Mouse (Mus musculus): ENCODE results near the gene Jmjd6. TPM values are rescaled to one million over a fixed set of nuclear protein-coding genes. Genes with fewer than 3 reads are reported as not detected.

Jmjd6 gene
- total and polyA plus RNA-seq, 3 experiments = 175 to 192 TPM; not detected in 1

DNA sequence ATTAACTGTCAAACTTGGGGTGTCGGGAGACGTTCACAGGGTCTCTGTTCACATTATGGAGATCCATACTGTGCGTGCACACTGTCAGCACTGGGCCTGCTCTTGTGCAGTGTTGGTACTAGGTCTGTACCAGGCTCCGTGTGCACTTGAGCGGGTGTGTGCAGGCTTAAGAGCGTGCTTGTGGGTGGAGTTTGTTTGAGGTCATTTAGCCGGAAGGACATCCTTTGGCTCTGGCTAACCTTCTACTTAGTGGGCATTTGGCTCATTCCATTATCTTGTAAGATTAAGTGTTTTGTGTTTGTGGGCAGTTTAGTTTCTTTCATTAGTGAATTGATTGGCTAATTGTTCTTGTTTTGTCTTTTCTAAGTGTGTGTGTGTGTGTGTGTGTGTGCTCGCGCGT, 39.2 kb upstream of the Jmjd6 start:
- DNase-seq (ENCODE audit: low read depth, low spot score) = no peak
- TF ChIP-seq E2F4 (IDR thresholded peaks at IDR 0.05; ENCODE audit: borderline replicate concordance, low read depth, low read length) (no peak), POLR2AphosphoS2 (IDR thresholded peaks at IDR 0.05; ENCODE audit: low read length) (no peak), USF1 (IDR thresholded peaks at IDR 0.05; ENCODE audit: low read depth, low read length) (no peak), ETS1 (IDR thresholded peaks at IDR 0.05; ENCODE audit: low read depth, low read length) (no peak), CTCF (IDR thresholded peaks at IDR 0.05 in 2 of 3, conservative IDR thresholded peaks at IDR 0.05 in 1 of 3; ENCODE audit: control insufficient read depth in 1 of 3, insufficient read depth in 1 of 3, low read depth in 2 of 3, low read length in 3 of 3, poor library complexity in 1 of 3, severe bottlenecking in 1 of 3) (no peak), TBP (IDR thresholded peaks at IDR 0.05; ENCODE audit: low read depth, low read length) (no peak), NELFE (IDR thresholded peaks at IDR 0.05; ENCODE audit: low read depth, low read length) (no peak), TCF12 (IDR thresholded peaks at IDR 0.05; ENCODE audit: low read depth, low read length) (no peak), ZKSCAN1 (IDR thresholded peaks at IDR 0.05; ENCODE audit: low read depth, low read length) (no peak), ZC3H11A (IDR thresholded peaks at IDR 0.05; ENCODE audit: low read depth, low read length) (no peak), ZMIZ1 (IDR thresholded peaks at IDR 0.05; ENCODE audit: low read depth, low read length) (no peak), USF2 (IDR thresholded peaks at IDR 0.05; ENCODE audit: borderline replicate concordance in 1 of 2, insufficient read depth in 1 of 2, low read depth in 1 of 2, low read length in 2 of 2) (no peak), SMC3 (IDR thresholded peaks at IDR 0.05; ENCODE audit: low read depth, low read length) (no peak), RCOR1 (IDR thresholded peaks at IDR 0.05; ENCODE audit: low read depth, low read length) (no peak), SIN3A (IDR thresholded peaks at IDR 0.05; ENCODE audit: low read length) (no peak), MAX (IDR thresholded peaks at IDR 0.05; ENCODE audit: low read length) (no peak), POLR2A (IDR thresholded peaks at IDR 0.05; ENCODE audit: control insufficient read depth in 1 of 2, insufficient read depth in 1 of 2, low read depth in 1 of 2, low read length in 2 of 2, poor library complexity in 1 of 2) (no peak), ELF1 (IDR thresholded peaks at IDR 0.05; ENCODE audit: low read depth, low read length) (no peak), MYC (IDR thresholded peaks at IDR 0.05; ENCODE audit: low read depth, low read length) (no peak)
- Histone ChIP-seq H3K36me3 (ENCODE audit: control insufficient read depth in 1 of 2, insufficient read depth in 2 of 2, low read length in 2 of 2) (no peaks in the 10 kb centered on the region), H3K9ac (ENCODE audit: control insufficient read depth, low read depth, low read length, poor library complexity, severe bottlenecking) (no peak overlapping the region), H3K4me3 (ENCODE audit: control insufficient read depth in 1 of 2, insufficient read depth in 1 of 2, low read depth in 2 of 2, low read length in 2 of 2) (no peak overlapping the region), H3K9me3 (replicated peaks; ENCODE audit: insufficient read depth, low read length) (no peaks in the 10 kb centered on the region), H3K27me3 (ENCODE audit: control insufficient read depth in 1 of 2, insufficient read depth in 2 of 2, low read length in 2 of 2) (no peaks in the 10 kb centered on the region), H3K79me2 (ENCODE audit: control insufficient read depth, insufficient read depth, low read length, poor library complexity) (no peaks in the 10 kb centered on the region), H3K27ac (ENCODE audit: control insufficient read depth, low read depth, low read length) (no peak overlapping the region), H3K4me1 (ENCODE audit: control insufficient read depth in 1 of 2, insufficient read depth in 2 of 2, low read length in 2 of 2) (no peaks in the 10 kb centered on the region)

DNA sequence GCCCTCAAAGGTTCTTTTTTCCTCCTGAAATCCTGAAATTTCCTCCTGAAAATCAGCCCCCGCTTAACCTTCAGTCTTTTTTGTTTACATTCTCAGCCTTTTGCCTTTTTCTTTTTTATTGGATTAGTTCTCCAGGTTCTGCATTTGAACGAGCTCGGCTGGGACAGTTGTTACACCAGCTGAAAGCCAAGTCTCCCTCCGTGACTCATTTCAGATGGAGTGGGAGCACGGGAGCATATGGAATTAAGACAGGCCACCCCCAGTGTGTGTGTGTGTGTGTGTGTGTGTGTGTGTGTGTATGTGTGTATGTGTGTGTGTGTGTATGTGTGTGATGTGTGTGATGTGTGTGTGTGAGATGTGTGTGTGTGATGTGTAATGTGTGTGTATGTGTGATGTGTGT, 38.2 kb upstream of the Jmjd6 start:
- TF ChIP-seq HCFC1 (IDR thresholded peaks at IDR 0.05; ENCODE audit: low read depth, low read length) = no peak
- TF ChIP-seq ZMIZ1 (IDR thresholded peaks at IDR 0.05; ENCODE audit: low read depth, low read length) = no peak
- no peak for TF ChIP-seq POLR2AphosphoS5 (IDR thresholded peaks at IDR 0.05; ENCODE audit: borderline replicate concordance, low read depth, low read length)
- no peak for TF ChIP-seq MAZ (IDR thresholded peaks at IDR 0.05; ENCODE audit: low read depth, low read length)
- TF ChIP-seq CHD2 (IDR thresholded peaks at IDR 0.05; ENCODE audit: low read length) = no peak
- TF ChIP-seq MYC (IDR thresholded peaks at IDR 0.05; ENCODE audit: low read depth, low read length) = no peak
- no peak for TF ChIP-seq JUND (IDR thresholded peaks at IDR 0.05; ENCODE audit: low read depth, low read length)
- no peaks in the 10 kb centered on the region for H3K9me3 ChIP-seq (replicated peaks; ENCODE audit: insufficient read depth, low read length)
- no peak overlapping the region for H3K4me3 ChIP-seq (ENCODE audit: control insufficient read depth in 1 of 2, insufficient read depth in 1 of 2, low read depth in 2 of 2, low read length in 2 of 2)
- no peaks in the 10 kb centered on the region for H3K4me1 ChIP-seq (ENCODE audit: control insufficient read depth in 1 of 2, insufficient read depth in 2 of 2, low read length in 2 of 2)
- no peaks in the 10 kb centered on the region for H3K27me3 ChIP-seq (ENCODE audit: control insufficient read depth in 1 of 2, insufficient read depth in 2 of 2, low read length in 2 of 2)
- no peak overlapping the region for H3K27ac ChIP-seq (ENCODE audit: control insufficient read depth, low read depth, low read length)
- no peak overlapping the region for H3K9ac ChIP-seq (ENCODE audit: control insufficient read depth, low read depth, low read length, poor library complexity, severe bottlenecking)
- no peak for DNase-seq (ENCODE audit: low read depth, low spot score)
- no peaks in the 10 kb centered on the region for H3K79me2 ChIP-seq (ENCODE audit: control insufficient read depth, insufficient read depth, low read length, poor library complexity)
- H3K36me3 ChIP-seq (ENCODE audit: control insufficient read depth in 1 of 2, insufficient read depth in 2 of 2, low read length in 2 of 2) = no peaks in the 10 kb centered on the region
